9 mouse cellular contexts compared by ENCODE assay signal in genomic region chr15:97850441-97850840, GRCm38 (mm10). TPM values are rescaled to one million over a fixed set of nuclear protein-coding genes. Genes with fewer than 3 reads are reported as not detected.
DNase-seq lines count a peak whose midpoint lies in the region; ATAC-seq and TF ChIP-seq lines count a peak whose summit lies in the region.
"Had no signal": no experiment of that assay in that cellular context is flagged by ENCODE, and none has a peak within 500 bp of the region (broad histone marks: within the 10 kb centered on the region; RNA-seq: fewer than 3 reads in every experiment).

No protein-coding gene starts in this region.

- H3K36me3 ChIP-seq in hindbrain, embryonic 16.5 days (ENCODE audit: control insufficient read depth, insufficient read depth, low read length), result no peaks in the 10 kb centered on the region
- H3K36me3 ChIP-seq in hindbrain, embryonic 13.5 days, result no peaks in the 10 kb centered on the region
- no peaks in the 10 kb centered on the region for H3K36me3 ChIP-seq in lung, postnatal 0 days (ENCODE audit: insufficient read depth, low read length)
- no peaks in the 10 kb centered on the region for H3K36me3 ChIP-seq in midbrain, embryonic 13.5 days

- 0 out of 2 replicates have a peak, but pooled peaks have one; percentile 25 for ATAC-seq in hindbrain, embryonic 16.5 days
- no peak for ATAC-seq in hindbrain, embryonic 13.5 days (ENCODE audit: low FRiP score)
- peak; percentile 13; the same call in 1 of the 2 replicates for ATAC-seq in lung, postnatal 0 days
- no peak for ATAC-seq in midbrain, embryonic 13.5 days

- H3K27ac ChIP-seq in hindbrain, embryonic 16.5 days (ENCODE audit: low read depth, low read length), result no peak overlapping the region
- no peak overlapping the region for H3K27ac ChIP-seq in hindbrain, embryonic 13.5 days
- no peak overlapping the region for H3K27ac ChIP-seq in lung, postnatal 0 days (ENCODE audit: low read length)
- H3K27ac ChIP-seq in midbrain, embryonic 13.5 days, result no peak overlapping the region

- TF ChIP-seq POLR2A in brain, embryonic 14.5 days (IDR thresholded peaks at IDR 0.05; ENCODE audit: borderline replicate concordance, extremely low read depth, insufficient read depth, insufficient read length, poor library complexity, severe bottlenecking), result no peak

- H3K27me3 ChIP-seq in hindbrain, embryonic 16.5 days (replicated peaks; ENCODE audit: control insufficient read depth, insufficient read depth, low read length), result no peaks in the 10 kb centered on the region
- no peaks in the 10 kb centered on the region for H3K27me3 ChIP-seq in hindbrain, embryonic 13.5 days
- H3K27me3 ChIP-seq in lung, postnatal 0 days (replicated peaks; ENCODE audit: insufficient read depth, low read length), result no peaks in the 10 kb centered on the region
- H3K27me3 ChIP-seq in midbrain, embryonic 13.5 days, result no peaks in the 10 kb centered on the region

- H3K4me1 ChIP-seq in hindbrain, embryonic 16.5 days (ENCODE audit: control insufficient read depth, insufficient read depth, low read depth, low read length), result peaks cover 2% of the 10 kb centered on the region; the same call in 1 of the 2 replicates
- H3K4me1 ChIP-seq in hindbrain, embryonic 13.5 days (replicated peaks), result no peaks in the 10 kb centered on the region; the same call in 1 of the 2 replicates
- no peaks in the 10 kb centered on the region for H3K4me1 ChIP-seq in lung, postnatal 0 days (ENCODE audit: insufficient read depth, low read depth, low read length)
- 0 out of 2 replicates have a peak, but pooled peaks cover 3% of the 10 kb centered on the region for H3K4me1 ChIP-seq in midbrain, embryonic 13.5 days (replicated peaks)

- TF ChIP-seq EP300 in lung, postnatal 0 days (IDR thresholded peaks at IDR 0.05), result no peak

- 17% methylated on average over 2 of the region's 2 CpGs for WGBS in hindbrain, embryonic 16.5 days
- 24% methylated on average over 2 of the region's 2 CpGs for WGBS in hindbrain, embryonic 13.5 days
- WGBS in lung, postnatal 0 days, result 16% methylated on average over 2 of the region's 2 CpGs
- WGBS in midbrain, embryonic 13.5 days, result 25% methylated on average over 2 of the region's 2 CpGs

- no peak overlapping the region for H3K4me2 ChIP-seq in hindbrain, embryonic 16.5 days (ENCODE audit: low read length)
- no peak overlapping the region for H3K4me2 ChIP-seq in hindbrain, embryonic 13.5 days
- H3K4me2 ChIP-seq in lung, postnatal 0 days (replicated peaks; ENCODE audit: low read depth, low read length), result no peak overlapping the region
- H3K4me2 ChIP-seq in midbrain, embryonic 13.5 days (replicated peaks), result no peak overlapping the region

- DNase-seq in ES-CJ7 (ENCODE audit: low read depth, low spot score), result peak; percentile 66
- peak; percentile 47 for DNase-seq in brain, embryonic 14.5 days (ENCODE audit: low read depth)
- peak; percentile 73 for DNase-seq in lung, postnatal 0 days (ENCODE audit: low spot score)
- no peak for DNase-seq in ovary, postnatal 14 days (ENCODE audit: low spot score)
- no peak for DNase-seq in layer of hippocampus, adult 9-10 months (ENCODE audit: low spot score)

- H3K9ac ChIP-seq in hindbrain, embryonic 16.5 days (ENCODE audit: low read depth, low read length), result no peak overlapping the region
- no peak overlapping the region for H3K9ac ChIP-seq in hindbrain, embryonic 13.5 days
- no peak overlapping the region for H3K9ac ChIP-seq in lung, postnatal 0 days (replicated peaks; ENCODE audit: low read depth)
- H3K9ac ChIP-seq in midbrain, embryonic 13.5 days (replicated peaks), result no peak overlapping the region

- H3K9me3 ChIP-seq in hindbrain, embryonic 16.5 days (ENCODE audit: control insufficient read depth, low read length), result no peaks in the 10 kb centered on the region
- H3K9me3 ChIP-seq in hindbrain, embryonic 13.5 days, result no peaks in the 10 kb centered on the region
- H3K9me3 ChIP-seq in lung, postnatal 0 days (ENCODE audit: low read length), result no peaks in the 10 kb centered on the region
- no peaks in the 10 kb centered on the region for H3K9me3 ChIP-seq in midbrain, embryonic 13.5 days

- H3K4me3 ChIP-seq in hindbrain, embryonic 16.5 days (ENCODE audit: low read length), result no peak overlapping the region
- no peak overlapping the region for H3K4me3 ChIP-seq in hindbrain, embryonic 13.5 days
- no peak overlapping the region for H3K4me3 ChIP-seq in lung, postnatal 0 days (ENCODE audit: low read depth, low read length)
- no peak overlapping the region for H3K4me3 ChIP-seq in midbrain, embryonic 13.5 days (replicated peaks)

- TF ChIP-seq CTCF in brain, embryonic 14.5 days (IDR thresholded peaks at IDR 0.05; ENCODE audit: borderline replicate concordance, extremely low read depth, insufficient read depth, insufficient read length), result peak; percentile 55; the same call in 1 of the 2 replicates
- peak; percentile 81 for TF ChIP-seq CTCF in lung, postnatal 0 days (IDR thresholded peaks at IDR 0.05)

RNA-seq across cellular contexts. Expression of gene Hdac7, which starts 6.1 kb away (rescaled TPM):
- 25.2 and 27.4 TPM in 2 replicates for polyA plus RNA-seq in hindbrain, embryonic 16.5 days (2015; fragmentation: Nextera tagmentation; extraction: Ambion mirVana)
- polyA plus RNA-seq in hindbrain, embryonic 13.5 days (2015; fragmentation: Nextera tagmentation; extraction: Ambion mirVana), result 27.9 and 28.1 TPM in 2 replicates
- 78.2 and 82.1 TPM in 2 replicates for polyA plus RNA-seq in brain, embryonic 14.5 days (2012; rRNA removed)
- 43.2 and 52.1 TPM in 2 replicates for polyA plus RNA-seq in lung, postnatal 0 days (2015; fragmentation: Nextera tagmentation; extraction: Ambion mirVana)
- polyA plus RNA-seq in midbrain, embryonic 13.5 days (2015; fragmentation: Nextera tagmentation; extraction: Ambion mirVana), result 29.8 and 31.4 TPM in 2 replicates

RNA-seq across cellular contexts. Expression of gene Vdr, which starts 60.0 kb away (rescaled TPM):
- polyA plus RNA-seq in hindbrain, embryonic 16.5 days (2015; fragmentation: Nextera tagmentation; extraction: Ambion mirVana), result 0.17 and 0.26 TPM in 2 replicates
- 0.04 and 0.06 TPM in 2 replicates for polyA plus RNA-seq in hindbrain, embryonic 13.5 days (2015; fragmentation: Nextera tagmentation; extraction: Ambion mirVana)
- polyA plus RNA-seq in brain, embryonic 14.5 days (2012; rRNA removed), result 0.25 and 0.26 TPM in 2 replicates
- polyA plus RNA-seq in lung, postnatal 0 days (2015; fragmentation: Nextera tagmentation; extraction: Ambion mirVana), result 2.6 TPM in 2 replicates
- polyA plus RNA-seq in midbrain, embryonic 13.5 days (2015; fragmentation: Nextera tagmentation; extraction: Ambion mirVana), result not detected in 2 replicates
- polyA plus RNA-seq: erythroblast, embryonic 14.5 days had no signal

Comparison
In these comparisons a context has a peak if more than half of its experiments do, and no peak if none do; other contexts are left out.
1. ATAC-seq: peak in hindbrain, embryonic 16.5 days (single experiment) and lung, postnatal 0 days (single experiment); none in hindbrain, embryonic 13.5 days (single experiment) and midbrain, embryonic 13.5 days (single experiment).
2. DNase-seq: peak in ES-CJ7 (single experiment), brain, embryonic 14.5 days (single experiment) and lung, postnatal 0 days (single experiment); none in ovary, postnatal 14 days (single experiment) and layer of hippocampus, adult 9-10 months (single experiment).